Mouse (Mus musculus) T-helper 1 cell (primary cell): ENCODE measurements around the gene Klhl5.

Source experiments
- in situ Hi-C: fragments of 300-600 bp; cut with MboI, MseI; formaldehyde crosslinking; loops from one replicate; pipeline ENCODE4 v1.15.1; 2025; ENCODE audit warnings: high pct_unique_total_duplicates

Klhl5 gene

GRCm38 (mm10) chr5:65199346-65200128 is 92.2 kb downstream of the Klhl5 start, which contains the start of gene Wdr19:
TSS of gene Wdr19 (plus strand) at chr5:65199696.
- in situ Hi-C loops: no loop called here

DNA sequence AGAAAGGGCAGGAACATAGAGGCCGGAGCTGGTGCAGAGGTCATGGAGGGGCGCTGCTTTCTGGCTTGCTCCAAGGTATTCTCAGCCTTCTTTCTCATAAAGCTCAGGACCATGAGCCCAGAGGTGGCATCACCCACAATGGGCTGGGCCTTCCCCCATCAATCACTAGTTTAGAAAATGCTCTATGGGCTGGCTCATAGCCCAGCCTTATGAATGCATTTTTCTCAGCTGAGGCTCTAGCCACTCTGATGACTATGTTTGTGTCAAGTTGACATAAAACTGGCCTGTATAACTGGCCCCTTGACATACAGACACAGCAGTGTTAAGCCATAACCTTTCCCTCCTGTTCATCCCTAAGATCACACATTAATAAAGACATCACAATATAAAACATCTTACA is 97.4 kb downstream of the Klhl5 start:
- in situ Hi-C loops: no loop called here

GRCm38 (mm10) chr5:65213321-65213720 is 106.0 kb downstream of the Klhl5 start:
- in situ Hi-C loops: no loop called here
